Mouse (Mus musculus): ENCODE data around the gene Dnajc22. TPM values are rescaled to one million over a fixed set of nuclear protein-coding genes. Genes with fewer than 3 reads are reported as not detected.
"Not testable (repeated sequence)": the region's sequence is repeated elsewhere in the genome, so short reads cannot be mapped to it uniquely, and the experiment has no call there.

Dnajc22 gene
- polyA plus RNA-seq, 1 experiment from 2014 or later: 18.6 TPM

- peak; percentile 97 for ATAC-seq (ENCODE audit: insufficient read depth, low FRiP score, low read depth)
- Histone ChIP-seq H3K4me1 (peaks cover 22% of the 10 kb centered on the region), H3K36me3 (0 out of 2 replicates have a peak, but pooled peaks cover 3% of the 10 kb centered on the region), H3K4me3 (replicated peaks) (peak overlapping the region; percentile 57), H3K27me3 (replicated peaks) (no peaks in the 10 kb centered on the region), H3K9me3 (no peaks in the 10 kb centered on the region), H3K27ac (peak overlapping the region; percentile 95), H3K9ac (peak overlapping the region; percentile 61), H3K4me2 (peak overlapping the region; percentile 95)
- WGBS: under 1% methylated on average over 44 of the region's 44 CpGs
These were observed 18.2 kb upstream of the Dnajc22 start for GRCm38 (mm10) chr15:99074600-99075333.

GRCm38 (mm10) chr15:99076011-99076410 lies 17.0 kb upstream of the Dnajc22 start:
- peaks cover 22% of the 10 kb centered on the region for H3K4me1 ChIP-seq
- H3K4me3 ChIP-seq (replicated peaks): peak overlapping the region; percentile 57
- H3K36me3 ChIP-seq; H3K27me3 ChIP-seq (replicated peaks); H3K9me3 ChIP-seq; H3K9ac ChIP-seq; H3K27ac ChIP-seq; ATAC-seq (ENCODE audit: insufficient read depth, low FRiP score, low read depth): not testable (repeated sequence)
- WGBS: 99% methylated on average over 3 of the region's 3 CpGs
- peak overlapping the region; percentile 95 for H3K4me2 ChIP-seq

GRCm38 (mm10) chr15:99078181-99078910 lies 14.6 kb upstream of the Dnajc22 start:
- Histone ChIP-seq H3K4me2 (no peak overlapping the region), H3K4me1 (peaks cover 22% of the 10 kb centered on the region), H3K9me3 (no peaks in the 10 kb centered on the region), H3K27ac (no peak overlapping the region), H3K36me3 (peaks cover 24% of the 10 kb centered on the region), H3K4me3 (replicated peaks) (no peak overlapping the region), H3K27me3 (replicated peaks) (no peaks in the 10 kb centered on the region), H3K9ac (no peak overlapping the region)
- ATAC-seq (ENCODE audit: insufficient read depth, low FRiP score, low read depth): no peak
- WGBS: 81% methylated on average over 14 of the region's 15 CpGs

- H3K27ac ChIP-seq: no peak overlapping the region
- peaks cover 28% of the 10 kb centered on the region for H3K36me3 ChIP-seq
- 69% methylated on average over 3 of the region's 3 CpGs for WGBS
- no peaks in the 10 kb centered on the region for H3K9me3 ChIP-seq
- peaks cover 12% of the 10 kb centered on the region; the same call in 1 of the 2 replicates for H3K27me3 ChIP-seq (replicated peaks)
- no peak for ATAC-seq (ENCODE audit: insufficient read depth, low FRiP score, low read depth)
- peaks cover 28% of the 10 kb centered on the region for H3K4me1 ChIP-seq
- H3K9ac ChIP-seq: no peak overlapping the region
- no peak overlapping the region for H3K4me2 ChIP-seq
- no peak overlapping the region for H3K4me3 ChIP-seq (replicated peaks)
These were observed 13.2 kb upstream of the Dnajc22 start for GRCm38 (mm10) chr15:99079804-99080203.

- Histone ChIP-seq H3K4me1 (peaks cover 15% of the 10 kb centered on the region; the same call in 1 of the 2 replicates), H3K4me3 (replicated peaks) (no peak overlapping the region), H3K9me3 (no peaks in the 10 kb centered on the region), H3K4me2 (no peak overlapping the region), H3K27ac (no peak overlapping the region), H3K9ac (no peak overlapping the region), H3K27me3 (replicated peaks) (peaks cover 33% of the 10 kb centered on the region), H3K36me3 (peaks cover 25% of the 10 kb centered on the region)
- no peak for ATAC-seq (ENCODE audit: insufficient read depth, low FRiP score, low read depth)
- 92% methylated on average over 12 of the region's 12 CpGs for WGBS
These were observed 10.6 kb upstream of the Dnajc22 start for GRCm38 (mm10) chr15:99082322-99082721.

GRCm38 (mm10) chr15:99082840-99083239 lies 10.1 kb upstream of the Dnajc22 start:
- no peaks in the 10 kb centered on the region for H3K9me3 ChIP-seq
- 90% methylated on average over 16 of the region's 16 CpGs for WGBS
- no peak overlapping the region for H3K4me2 ChIP-seq
- no peak overlapping the region for H3K27ac ChIP-seq
- H3K4me3 ChIP-seq (replicated peaks): no peak overlapping the region
- H3K4me1 ChIP-seq: peaks cover 17% of the 10 kb centered on the region
- no peak overlapping the region for H3K9ac ChIP-seq
- peaks cover 39% of the 10 kb centered on the region for H3K27me3 ChIP-seq (replicated peaks)
- H3K36me3 ChIP-seq: peaks cover 25% of the 10 kb centered on the region
- ATAC-seq (ENCODE audit: insufficient read depth, low FRiP score, low read depth): no peak

GRCm38 (mm10) chr15:99083258-99083657 lies 9.7 kb upstream of the Dnajc22 start:
- H3K9ac ChIP-seq: no peak overlapping the region
- 67% methylated on average over 9 of the region's 9 CpGs for WGBS
- ATAC-seq (ENCODE audit: insufficient read depth, low FRiP score, low read depth): no peak
- H3K9me3 ChIP-seq: no peaks in the 10 kb centered on the region
- H3K27ac ChIP-seq: no peak overlapping the region
- no peak overlapping the region for H3K4me2 ChIP-seq
- peaks cover 43% of the 10 kb centered on the region for H3K27me3 ChIP-seq (replicated peaks)
- peaks cover 25% of the 10 kb centered on the region for H3K36me3 ChIP-seq
- no peak overlapping the region for H3K4me3 ChIP-seq (replicated peaks)
- peaks cover 21% of the 10 kb centered on the region for H3K4me1 ChIP-seq

GRCm38 (mm10) chr15:99083867-99084557 lies 9.0 kb upstream of the Dnajc22 start:
- 10% methylated on average over 11 of the region's 11 CpGs for WGBS
- Histone ChIP-seq H3K9ac (no peak overlapping the region), H3K4me2 (peak overlapping the region; percentile 21; the same call in 1 of the 2 replicates), H3K27me3 (replicated peaks) (peaks cover 50% of the 10 kb centered on the region), H3K9me3 (no peaks in the 10 kb centered on the region), H3K4me1 (peaks cover 21% of the 10 kb centered on the region), H3K36me3 (peaks cover 25% of the 10 kb centered on the region), H3K27ac (no peak overlapping the region), H3K4me3 (replicated peaks) (no peak overlapping the region; the same call in 1 of the 2 replicates)
- 0 out of 2 replicates have a peak, but pooled peaks have one; percentile 5 for ATAC-seq (ENCODE audit: insufficient read depth, low FRiP score, low read depth)

GRCm38 (mm10) chr15:99084618-99085017 lies 8.4 kb upstream of the Dnajc22 start:
- WGBS: 17% methylated on average over 19 of the region's 19 CpGs
- Histone ChIP-seq H3K4me2 (peak overlapping the region; percentile 21; the same call in 1 of the 2 replicates), H3K27ac (no peak overlapping the region), H3K4me3 (replicated peaks) (no peak overlapping the region; the same call in 1 of the 2 replicates), H3K9ac (no peak overlapping the region), H3K36me3 (peaks cover 25% of the 10 kb centered on the region), H3K9me3 (no peaks in the 10 kb centered on the region), H3K4me1 (peaks cover 21% of the 10 kb centered on the region), H3K27me3 (replicated peaks) (peaks cover 56% of the 10 kb centered on the region)
- no peak for ATAC-seq (ENCODE audit: insufficient read depth, low FRiP score, low read depth)

GRCm38 (mm10) chr15:99085997-99086396 lies 7.0 kb upstream of the Dnajc22 start:
- Histone ChIP-seq H3K27me3 (replicated peaks) (peaks cover 69% of the 10 kb centered on the region), H3K4me3 (replicated peaks) (no peak overlapping the region), H3K9ac (no peak overlapping the region), H3K4me2 (no peak overlapping the region), H3K36me3 (peaks cover 22% of the 10 kb centered on the region), H3K9me3 (no peaks in the 10 kb centered on the region), H3K27ac (no peak overlapping the region), H3K4me1 (peaks cover 21% of the 10 kb centered on the region)
- 87% methylated on average over 4 of the region's 4 CpGs for WGBS
- ATAC-seq (ENCODE audit: insufficient read depth, low FRiP score, low read depth): no peak

GRCm38 (mm10) chr15:99087253-99088075 lies 5.5 kb upstream of the Dnajc22 start, which contains the start of gene C1ql4:
Gene C1ql4, minus strand, starts transcription at chr15:99087817.
- Histone ChIP-seq H3K36me3 (peaks cover 12% of the 10 kb centered on the region), H3K4me1 (peaks cover 21% of the 10 kb centered on the region), H3K4me2 (peak within 1 kb of the TSS; percentile 58), H3K27me3 (replicated peaks) (peaks cover 81% of the 10 kb centered on the region), H3K9me3 (no peaks in the 10 kb centered on the region), H3K9ac (no peak within 1 kb of the TSS), H3K27ac (no peak within 1 kb of the TSS), H3K4me3 (replicated peaks) (peak within 1 kb of the TSS; percentile 30; the same call in 1 of the 2 replicates)
- WGBS: 8% methylated on average over 60 of the region's 60 CpGs
- no peak for ATAC-seq (ENCODE audit: insufficient read depth, low FRiP score, low read depth)

Data from stomach, embryonic 15.5 days (tissue).